Mouse (Mus musculus) embryonic facial prominence, embryonic 14.5 days (tissue): Measurements from ENCODE around the gene Coil. TPM values are rescaled to one million over a fixed set of nuclear protein-coding genes. Genes with fewer than 3 reads are reported as not detected.

Experiments
- ATAC-seq: fragments of 200-750 bp; cut with Nextera tagmentation; 2 replicates; pipeline ENCODE4 v1.8.0; 2017; ENCODE audit warnings: low read depth, moderate number of reproducible peaks, moderate TSS enrichment
- DNase-seq: peaks from one replicate; pipeline ENCODE4 v3.0.0-alpha.2; 2015; ENCODE audit warnings: low spot score
- H3K27ac ChIP-seq: fragments of 300-500 bp; sonication (generic); replicated peaks from 2 replicates; pipeline ENCODE4 v1.5.1; 2014; ENCODE audit warnings: low read depth, mild to moderate bottlenecking, low read length, moderate library complexity
- H3K27me3 ChIP-seq: fragments of 300-500 bp; sonication (generic); replicated peaks from 2 replicates; pipeline ENCODE4 v1.6.1; 2014; ENCODE audit warnings: low read length; ENCODE audit not compliant: control insufficient read depth, insufficient read depth
- H3K36me3 ChIP-seq: fragments of 300-500 bp; sonication (generic); 2 replicates; pipeline ENCODE4 v1.6.1; 2014; ENCODE audit warnings: low read length, mixed read lengths; ENCODE audit not compliant: control insufficient read depth, insufficient read depth
- H3K4me1 ChIP-seq: fragments of 300-500 bp; sonication (generic); 2 replicates; pipeline ENCODE4 v1.6.1; 2014; ENCODE audit warnings: antibody characterized with exemption, low read length; ENCODE audit not compliant: control insufficient read depth, insufficient read depth
- H3K4me2 ChIP-seq: fragments of 300-500 bp; sonication (generic); 2 replicates; pipeline ENCODE4 v1.6.1; 2014; ENCODE audit warnings: low read depth, mild to moderate bottlenecking, low read length, moderate library complexity, mixed read lengths
- H3K4me3 ChIP-seq: fragments of 300-500 bp; sonication (generic); 2 replicates; pipeline ENCODE4 v1.5.1; 2014; ENCODE audit warnings: low read depth, mild to moderate bottlenecking, low read length
- H3K9ac ChIP-seq: fragments of 300-500 bp; sonication (generic); 2 replicates; pipeline ENCODE4 v1.6.1; 2014; ENCODE audit warnings: low read depth, mild to moderate bottlenecking, low read length, moderate library complexity, mixed read lengths
- H3K9me3 ChIP-seq: fragments of 300-500 bp; sonication (generic); 2 replicates; pipeline ENCODE4 v1.6.1; 2016; ENCODE audit warnings: low read length; ENCODE audit not compliant: control insufficient read depth
- WGBS: fragments of 180-500 bp; shearing (Covaris S2); extraction: QIAGEN DNeasy Blood & Tissue Kit; methylation state at CpG from one replicate; pipeline ENCODE4 v1.1.7; 2014; 5-methylcytosine and 5-hydroxymethylcytosine counted together
- polyA plus RNA-seq: library from polyadenylated mRNA; unstranded; fragments of >200 nt; fragmentation: Nextera tagmentation; extraction: Ambion mirVana; gene quantifications from 2 replicates; pipeline ENCODE4 v1.2.1, GENCODE M21; 2014

Coil gene
- polyA plus RNA-seq: 9.4 and 10.0 TPM in 2 replicates

- no peak within 1 kb of the TSS for H3K27ac ChIP-seq
- H3K4me2 ChIP-seq: no peak within 1 kb of the TSS
- 24% methylated on average over 2 of the region's 2 CpGs for WGBS
- H3K4me1 ChIP-seq: peaks cover 5% of the 10 kb centered on the region
- no peaks in the 10 kb centered on the region for H3K36me3 ChIP-seq
- H3K9me3 ChIP-seq: no peaks in the 10 kb centered on the region
- ATAC-seq: no peak
- no peaks in the 10 kb centered on the region for H3K27me3 ChIP-seq
- H3K9ac ChIP-seq: no peak within 1 kb of the TSS
- peak; percentile 41 for DNase-seq
- no peak within 1 kb of the TSS for H3K4me3 ChIP-seq
These were observed at the start of gene Coil for GRCm38 (mm10) chr11:88970202-88970732. Coil (plus strand) TSS chr11:88970252.

GRCm38 (mm10) chr11:88926566-88926965 lies 43.5 kb upstream of the Coil start:
- peaks cover 63% of the 10 kb centered on the region for H3K36me3 ChIP-seq
- H3K4me3 ChIP-seq: no peak overlapping the region
- H3K9ac ChIP-seq: no peak overlapping the region
- no peak for DNase-seq
- no peak overlapping the region for H3K4me2 ChIP-seq
- 90% methylated on average over 5 of the region's 5 CpGs for WGBS
- no peak overlapping the region for H3K27ac ChIP-seq
- no peaks in the 10 kb centered on the region for H3K27me3 ChIP-seq
- no peaks in the 10 kb centered on the region for H3K9me3 ChIP-seq
- ATAC-seq: no peak
- no peaks in the 10 kb centered on the region for H3K4me1 ChIP-seq

GRCm38 (mm10) chr11:88931692-88932530 lies 38.1 kb upstream of the Coil start:
- DNase-seq: no peak
- H3K9me3 ChIP-seq: no peaks in the 10 kb centered on the region
- H3K4me3 ChIP-seq: no peak overlapping the region
- H3K4me2 ChIP-seq: no peak overlapping the region
- peaks cover 47% of the 10 kb centered on the region for H3K36me3 ChIP-seq
- H3K27ac ChIP-seq: no peak overlapping the region
- no peak overlapping the region for H3K9ac ChIP-seq
- no peak for ATAC-seq
- WGBS: 76% methylated on average over 14 of the region's 14 CpGs
- no peaks in the 10 kb centered on the region for H3K4me1 ChIP-seq
- H3K27me3 ChIP-seq: no peaks in the 10 kb centered on the region

- H3K27me3 ChIP-seq: no peaks in the 10 kb centered on the region
- no peak overlapping the region for H3K4me3 ChIP-seq
- DNase-seq (no peak), ATAC-seq (no peak)
- no peaks in the 10 kb centered on the region for H3K9me3 ChIP-seq
- peaks cover 46% of the 10 kb centered on the region for H3K36me3 ChIP-seq
- WGBS: 90% methylated on average over 9 of the region's 9 CpGs
- no peak overlapping the region for H3K27ac ChIP-seq
- no peaks in the 10 kb centered on the region for H3K4me1 ChIP-seq
- no peak overlapping the region for H3K4me2 ChIP-seq
- H3K9ac ChIP-seq: no peak overlapping the region
These were observed 37.0 kb upstream of the Coil start for GRCm38 (mm10) chr11:88933030-88933429.

GRCm38 (mm10) chr11:88934089-88935000 lies 35.7 kb upstream of the Coil start:
- Histone ChIP-seq H3K36me3 (peaks cover 41% of the 10 kb centered on the region), H3K9ac (no peak overlapping the region), H3K27me3 (no peaks in the 10 kb centered on the region), H3K4me1 (no peaks in the 10 kb centered on the region), H3K4me3 (no peak overlapping the region), H3K9me3 (no peaks in the 10 kb centered on the region), H3K4me2 (no peak overlapping the region), H3K27ac (no peak overlapping the region)
- DNase-seq (no peak), ATAC-seq (no peak)
- 90% methylated on average over 19 of the region's 19 CpGs for WGBS

GRCm38 (mm10) chr11:88937886-88938285 lies 32.2 kb upstream of the Coil start:
- H3K36me3 ChIP-seq: peaks cover 34% of the 10 kb centered on the region
- WGBS: 93% methylated on average over 2 of the region's 2 CpGs

GRCm38 (mm10) chr11:88938770-88939169 lies 31.3 kb upstream of the Coil start:
- ATAC-seq: no peak
- Histone ChIP-seq H3K9ac (no peak overlapping the region), H3K4me3 (no peak overlapping the region), H3K27me3 (no peaks in the 10 kb centered on the region), H3K9me3 (no peaks in the 10 kb centered on the region), H3K27ac (no peak overlapping the region), H3K4me1 (no peaks in the 10 kb centered on the region), H3K4me2 (no peak overlapping the region), H3K36me3 (peaks cover 27% of the 10 kb centered on the region)
- 96% methylated on average over 2 of the region's 2 CpGs for WGBS
- DNase-seq: no peak

More at GRCm38 (mm10) chr11:88937886-88938285, 32.2 kb upstream of the Coil start:
- Histone ChIP-seq H3K27me3 (no peaks in the 10 kb centered on the region), H3K9ac (no peak overlapping the region), H3K4me1 (no peaks in the 10 kb centered on the region), H3K4me2 (no peak overlapping the region), H3K27ac (no peak overlapping the region), H3K9me3 (no peaks in the 10 kb centered on the region), H3K4me3 (no peak overlapping the region)
- ATAC-seq (no peak), DNase-seq (no peak)

- DNase-seq: no peak
- Histone ChIP-seq H3K4me2 (no peak overlapping the region), H3K27me3 (no peaks in the 10 kb centered on the region), H3K27ac (no peak overlapping the region), H3K4me3 (no peak overlapping the region), H3K9ac (no peak overlapping the region), H3K4me1 (no peaks in the 10 kb centered on the region), H3K36me3 (peaks cover 29% of the 10 kb centered on the region), H3K9me3 (no peaks in the 10 kb centered on the region)
- WGBS: 98% methylated on average over 4 of the region's 4 CpGs
- no peak for ATAC-seq
These were observed 30.4 kb upstream of the Coil start for GRCm38 (mm10) chr11:88939634-88940033.
